8 mouse cellular contexts compared by ENCODE assay signal in the genomic region with DNA sequence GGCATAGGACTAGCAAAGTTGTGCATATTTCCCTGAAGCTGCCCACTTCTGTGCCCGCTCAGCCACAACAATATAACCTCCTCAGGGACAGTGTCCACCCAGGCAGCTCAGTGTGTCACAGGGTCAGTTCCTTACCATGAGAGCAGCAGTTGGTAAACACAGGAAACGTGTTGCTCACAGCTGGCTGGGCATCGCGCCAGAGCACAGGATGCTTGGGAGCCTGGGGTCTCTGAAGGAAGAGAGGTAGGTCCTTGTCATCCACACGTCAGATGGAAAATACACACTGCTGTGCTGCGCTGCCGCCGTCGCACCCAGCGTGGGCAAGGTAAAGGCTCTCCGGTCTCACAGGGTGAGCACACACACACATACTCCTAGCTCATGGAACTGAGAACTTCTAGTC.
DNase-seq lines count a peak whose midpoint lies in the region; ATAC-seq and TF ChIP-seq lines count a peak whose summit lies in the region.

No protein-coding gene starts in this region.

- no peak overlapping the region for H3K9ac ChIP-seq in lung, embryonic 15.5 days
- no peak overlapping the region for H3K9ac ChIP-seq in stomach, postnatal 0 days (ENCODE audit: low read length)

- TF ChIP-seq CTCF in lung, adult 2 months (IDR thresholded peaks at IDR 0.05; ENCODE audit: insufficient read depth, low read length), result no peak
- no peak for TF ChIP-seq CTCF in stomach, postnatal 0 days (IDR thresholded peaks at IDR 0.05; ENCODE audit: low read depth)
- TF ChIP-seq CTCF in layer of hippocampus, adult 2 months (conservative IDR thresholded peaks at IDR 0.05), result no peak

- 0 out of 2 replicates have a peak overlapping the region, but pooled peaks have one; percentile 11 for H3K4me2 ChIP-seq in lung, embryonic 15.5 days
- no peak overlapping the region for H3K4me2 ChIP-seq in stomach, postnatal 0 days (replicated peaks; ENCODE audit: low read depth)

- no peak overlapping the region for H3K4me3 ChIP-seq in lung, adult 2 months (replicated peaks; ENCODE audit: extremely low read depth, low read depth, low read length)
- no peak overlapping the region for H3K4me3 ChIP-seq in lung, embryonic 15.5 days
- H3K4me3 ChIP-seq in stomach, postnatal 0 days (ENCODE audit: low read depth, low read length), result no peak overlapping the region
- H3K4me3 ChIP-seq in layer of hippocampus, adult 2 months, result no peak overlapping the region

- no peaks in the 10 kb centered on the region for H3K36me3 ChIP-seq in lung, embryonic 15.5 days
- no peaks in the 10 kb centered on the region for H3K36me3 ChIP-seq in stomach, postnatal 0 days (ENCODE audit: control insufficient read depth, insufficient read depth, low read length)

- H3K27ac ChIP-seq in lung, embryonic 15.5 days, result peak overlapping the region; percentile 55; the same call in 1 of the 2 replicates
- H3K27ac ChIP-seq in stomach, postnatal 0 days (replicated peaks), result no peak overlapping the region
- H3K27ac ChIP-seq in layer of hippocampus, adult 2 months, result no peak overlapping the region

- H3K4me1 ChIP-seq in lung, adult 2 months (ENCODE audit: control insufficient read depth, insufficient read depth, low read length), result peaks cover 11% of the 10 kb centered on the region
- peaks cover 34% of the 10 kb centered on the region for H3K4me1 ChIP-seq in lung, embryonic 15.5 days
- H3K4me1 ChIP-seq in stomach, postnatal 0 days (replicated peaks; ENCODE audit: control insufficient read depth, insufficient read depth), result peaks cover 3% of the 10 kb centered on the region; the same call in 1 of the 2 replicates

- peak; percentile 66 for ATAC-seq in granulocyte monocyte progenitor cell, adult 5-6 weeks (replicated peaks; ENCODE audit: poor library complexity, severe bottlenecking)
- peak; percentile 51; the same call in 1 of the 2 replicates for ATAC-seq in lung, embryonic 15.5 days (ENCODE audit: borderline replicate concordance, extremely low read depth, low FRiP score, low TSS enrichment)
- 0 out of 2 replicates have a peak, but pooled peaks have one; percentile 51 for ATAC-seq in stomach, postnatal 0 days (ENCODE audit: low FRiP score, low TSS enrichment)

- TF ChIP-seq POLR2A in lung, adult 2 months (IDR thresholded peaks at IDR 0.05; ENCODE audit: borderline replicate concordance, extremely low read depth, low read depth, low read length), result no peak

- peak; percentile 24 to 47 for DNase-seq in lung, adult 18-20 months
- DNase-seq in lung, adult 2 months, result no peak
- DNase-seq in stomach, postnatal 0 days (ENCODE audit: low spot score), result no peak
- no peak for DNase-seq in left cerebral cortex, adult 18-20 months (ENCODE audit: low spot score in 2 of 2)
- no peak for DNase-seq in urinary bladder, postnatal 4 days (ENCODE audit: low spot score in 2 of 2)
- DNase-seq in layer of hippocampus, adult 2 months (ENCODE audit: low spot score in 2 of 2), result no peak

- no peaks in the 10 kb centered on the region for H3K27me3 ChIP-seq in lung, embryonic 15.5 days
- no peaks in the 10 kb centered on the region for H3K27me3 ChIP-seq in stomach, postnatal 0 days (ENCODE audit: control insufficient read depth, insufficient read depth, low read length)

- H3K9me3 ChIP-seq in lung, embryonic 15.5 days, result no peaks in the 10 kb centered on the region
- H3K9me3 ChIP-seq in stomach, postnatal 0 days (ENCODE audit: control insufficient read depth, low read length), result no peaks in the 10 kb centered on the region

- 45% methylated on average over 11 of the region's 11 CpGs for WGBS in lung, adult 2 months
- 40% methylated on average over 11 of the region's 11 CpGs for WGBS in lung, embryonic 15.5 days
- 65% methylated on average over 11 of the region's 11 CpGs for WGBS in stomach, postnatal 0 days

- no peak for TF ChIP-seq EP300 in stomach, postnatal 0 days (optimal IDR thresholded peaks at IDR 0.05)

Comparison
In these comparisons a context has a peak if more than half of its experiments do, and no peak if none do; other contexts are left out.
1. DNase-seq: peak in lung, adult 18-20 months (2 of 2); none in lung, adult 2 months (single experiment), stomach, postnatal 0 days (single experiment), left cerebral cortex, adult 18-20 months (0 of 2), urinary bladder, postnatal 4 days (0 of 2) and layer of hippocampus, adult 2 months (0 of 2).
2. Peak in every context shown above with its lines, with median percentiles within 50 percentile points of each other: ATAC-seq.